Mouse (Mus musculus) kidney, adult 2 months (tissue): Measurements from ENCODE around the gene Leng1. TPM values are rescaled to one million over a fixed set of nuclear protein-coding genes. Genes with fewer than 3 reads are reported as not detected.
"Not testable (repeated sequence)": the region's sequence is repeated elsewhere in the genome, so short reads cannot be mapped to it uniquely, and the experiment has no call there.

ENCODE experiments used
- DNase-seq: peaks from one replicate; pipeline ENCODE4 v3.0.0; 2021
- H3K27ac ChIP-seq: fragments of 200-500 bp; 2 replicates; pipeline ENCODE4 v1.5.1; 2012; ENCODE audit warnings: low read depth, low read length, control low read depth, inconsistent platforms; ENCODE audit not compliant: insufficient read depth
- H3K27me3 ChIP-seq: fragments of 200-500 bp; replicated peaks from 2 replicates; pipeline ENCODE4 v1.6.1; 2012; ENCODE audit warnings: mild to moderate bottlenecking, moderate library complexity, low read length, inconsistent platforms; ENCODE audit not compliant: control insufficient read depth, insufficient read depth
- H3K36me3 ChIP-seq: fragments of 200-500 bp; 2 replicates; pipeline ENCODE4 v1.6.1; 2012; ENCODE audit warnings: mild to moderate bottlenecking, moderate library complexity, low read length, inconsistent platforms; ENCODE audit not compliant: control insufficient read depth, insufficient read depth
- H3K4me1 ChIP-seq: fragments of 200-500 bp; 2 replicates; pipeline ENCODE4 v1.6.1; 2011; ENCODE audit warnings: low read length; ENCODE audit not compliant: control insufficient read depth, insufficient read depth
- H3K4me3 ChIP-seq: fragments of 200-500 bp; 2 replicates; pipeline ENCODE4 v1.5.1; 2011; ENCODE audit warnings: mild to moderate bottlenecking, low read depth, low read length, control low read depth; ENCODE audit not compliant: insufficient read depth
- CTCF ChIP-seq: fragments of 200-500 bp; conservative IDR thresholded peaks from 2 replicates; pipeline ENCODE4 v1.5.1; 2011; ENCODE audit warnings: low read depth, mild to moderate bottlenecking, control low read depth, low read length, moderate library complexity, mixed read lengths; ENCODE audit not compliant: insufficient read depth, insufficient read length
- POLR2A ChIP-seq: fragments of 200-500 bp; IDR thresholded peaks from one replicate; pipeline ENCODE4 v1.6.1; 2011; ENCODE audit warnings: low read depth, low read length, control low read depth
- WGBS: fragments of 180-500 bp; shearing (Covaris S2); methylation state at CpG from one replicate; pipeline ENCODE4 v1.1.7; 2018; 5-methylcytosine and 5-hydroxymethylcytosine counted together
- polyA plus RNA-seq: library from polyadenylated mRNA; depleted of rRNA; stranded (reverse); fragments of >200 nt; gene quantifications from 2 replicates; pipeline ENCODE4 v1.2.3, GENCODE M21; 2012; rRNA removed

The Leng1 gene
- polyA plus RNA-seq = 5.5 and 6.8 TPM in 2 replicates

- Histone ChIP-seq H3K27me3 (no peaks in the 10 kb centered on the region), H3K4me1 (peaks cover 7% of the 10 kb centered on the region; the same call in 1 of the 2 replicates), H3K36me3 (no peaks in the 10 kb centered on the region; the same call in 1 of the 2 replicates), H3K4me3 (peak within 1 kb of the TSS; percentile 87), H3K27ac (peak within 1 kb of the TSS; percentile 87)
- TF ChIP-seq CTCF (no peak), POLR2A (peak; percentile 96)
- 3% methylated on average over 45 of the region's 45 CpGs for WGBS
- peak; percentile 99 for DNase-seq
Observed at GRCm38 (mm10) chr7:3665215-3666114, at the start of gene Leng1. Gene Leng1 (minus strand): TSS chr7:3665840.

GRCm38 (mm10) chr7:3715249-3715648 is 49.6 kb upstream of the Leng1 start:
- Histone ChIP-seq H3K27ac (no peak overlapping the region), H3K36me3 (no peaks in the 10 kb centered on the region), H3K27me3 (no peaks in the 10 kb centered on the region), H3K4me1 (no peaks in the 10 kb centered on the region), H3K4me3 (no peak overlapping the region)
- DNase-seq = no peak
- WGBS = 66% methylated on average over 1 of the region's 1 CpGs
- TF ChIP-seq POLR2A (no peak), CTCF (no peak)

GRCm38 (mm10) chr7:3712264-3712942 is 46.8 kb upstream of the Leng1 start:
- no peak for TF ChIP-seq POLR2A
- TF ChIP-seq CTCF = no peak

GRCm38 (mm10) chr7:3709000-3709399 is 43.4 kb upstream of the Leng1 start:
- H3K36me3 ChIP-seq = peaks cover 7% of the 10 kb centered on the region
- 69% methylated on average over 1 of the region's 1 CpGs for WGBS
- no peak overlapping the region for H3K4me3 ChIP-seq
- DNase-seq = no peak
- H3K4me1 ChIP-seq = no peaks in the 10 kb centered on the region
- no peak overlapping the region for H3K27ac ChIP-seq
- TF ChIP-seq POLR2A (no peak), CTCF (no peak)
- no peaks in the 10 kb centered on the region for H3K27me3 ChIP-seq

More at GRCm38 (mm10) chr7:3712264-3712942, 46.8 kb upstream of the Leng1 start:
- Histone ChIP-seq H3K27me3 (no peaks in the 10 kb centered on the region), H3K36me3 (no peaks in the 10 kb centered on the region), H3K4me1 (no peaks in the 10 kb centered on the region), H3K4me3 (no peak overlapping the region), H3K27ac (no peak overlapping the region)
- no peak for DNase-seq
- WGBS = 32% methylated on average over 5 of the region's 5 CpGs

GRCm38 (mm10) chr7:3708447-3708980 is 42.9 kb upstream of the Leng1 start:
- not testable (repeated sequence) for H3K36me3 ChIP-seq, H3K27ac ChIP-seq, H3K4me3 ChIP-seq, H3K27me3 ChIP-seq, DNase-seq, H3K4me1 ChIP-seq
- WGBS = 42% methylated on average over 5 of the region's 5 CpGs

GRCm38 (mm10) chr7:3707568-3708413 is 42.2 kb upstream of the Leng1 start:
- peaks cover 7% of the 10 kb centered on the region for H3K36me3 ChIP-seq
- H3K27ac ChIP-seq = no peak overlapping the region
- H3K4me1 ChIP-seq = no peaks in the 10 kb centered on the region
- TF ChIP-seq POLR2A (no peak), CTCF (no peak)
- no peak overlapping the region for H3K4me3 ChIP-seq
- H3K27me3 ChIP-seq = no peaks in the 10 kb centered on the region
- WGBS = 65% methylated on average over 7 of the region's 7 CpGs
- no peak for DNase-seq

- WGBS = 70% methylated on average over 4 of the region's 4 CpGs
- no peaks in the 10 kb centered on the region for H3K27me3 ChIP-seq
- no peak for TF ChIP-seq CTCF
- no peak for TF ChIP-seq POLR2A
- peaks cover 7% of the 10 kb centered on the region for H3K36me3 ChIP-seq
- no peak overlapping the region for H3K4me3 ChIP-seq
- no peaks in the 10 kb centered on the region for H3K4me1 ChIP-seq
- DNase-seq = peak; percentile 21
- no peak overlapping the region for H3K27ac ChIP-seq
Observed at GRCm38 (mm10) chr7:3707027-3707426, 41.4 kb upstream of the Leng1 start.
